Mouse (Mus musculus) brain, embryonic 14.5 days (tissue): ENCODE results near the gene Pml.

Source experiments
- CTCF ChIP-seq: fragments of 200-500 bp; IDR thresholded peaks from 2 replicates; pipeline ENCODE4 v1.5.1; 2012; ENCODE audit warnings: inconsistent platforms, mild to moderate bottlenecking, moderate library complexity, borderline replicate concordance; ENCODE audit not compliant: insufficient read depth, insufficient read length; ENCODE audit errors: extremely low read depth
- POLR2A ChIP-seq: fragments of 200-500 bp; IDR thresholded peaks from 2 replicates; pipeline ENCODE4 v1.6.1; 2012; ENCODE audit warnings: mild to moderate bottlenecking, inconsistent platforms, borderline replicate concordance; ENCODE audit not compliant: poor library complexity, insufficient read depth, insufficient read length, severe bottlenecking; ENCODE audit errors: extremely low read depth

GRCm38 (mm10) chr9:58202676-58203453, 46.7 kb downstream of the Pml start:
- TF ChIP-seq CTCF (no peak), POLR2A (no peak)
